Mouse (Mus musculus): Measurements from ENCODE around the gene Gm42372. TPM values are rescaled to one million over a fixed set of nuclear protein-coding genes. Genes with fewer than 3 reads are reported as not detected.

Gene Gm42372
- total RNA-seq, 2 experiments from 2014 or later, result 53.4 to 54.0 TPM

DNA sequence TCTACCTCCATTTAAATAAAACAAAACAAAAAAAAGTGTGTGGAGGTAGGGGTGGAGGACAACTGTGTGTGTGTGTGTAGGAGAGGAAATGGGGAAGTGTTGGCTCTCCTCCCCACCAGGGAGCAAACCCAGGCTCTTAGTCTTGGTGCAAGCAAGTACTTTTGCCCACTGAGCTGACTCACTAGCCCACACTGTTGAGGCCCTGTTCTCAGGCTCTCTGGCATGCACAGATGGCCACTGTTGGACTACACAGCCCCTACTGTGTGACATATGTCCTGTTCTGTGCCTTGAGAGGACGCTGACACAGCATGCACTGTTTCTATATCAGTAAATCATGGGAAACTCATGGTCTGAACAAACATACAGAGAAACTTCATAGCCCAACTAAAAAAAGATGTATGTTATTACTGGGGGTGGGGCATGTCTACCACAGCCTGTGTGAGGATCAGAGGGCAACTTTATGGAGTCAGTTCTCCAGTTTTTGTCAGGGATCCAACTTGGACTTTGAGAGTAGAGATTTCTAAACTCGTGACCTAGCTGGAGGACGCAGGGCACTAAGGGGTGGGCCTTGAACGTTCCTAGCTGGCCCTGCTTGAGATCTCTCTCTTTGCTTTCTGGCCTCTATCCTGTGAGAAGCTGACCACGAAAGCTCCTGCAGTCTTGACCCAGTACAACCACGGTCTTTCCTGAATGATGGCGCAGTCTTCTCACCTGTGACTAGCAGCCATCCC lies 20.5 kb downstream of the Gm42372 start:
- DNase-seq (ENCODE audit: low spot score in 2 of 2), result no peak

- no peak for DNase-seq (ENCODE audit: low spot score in 2 of 2)
These were observed 21.8 kb downstream of the Gm42372 start for GRCm38 (mm10) chr7:17004716-17005115.

DNA sequence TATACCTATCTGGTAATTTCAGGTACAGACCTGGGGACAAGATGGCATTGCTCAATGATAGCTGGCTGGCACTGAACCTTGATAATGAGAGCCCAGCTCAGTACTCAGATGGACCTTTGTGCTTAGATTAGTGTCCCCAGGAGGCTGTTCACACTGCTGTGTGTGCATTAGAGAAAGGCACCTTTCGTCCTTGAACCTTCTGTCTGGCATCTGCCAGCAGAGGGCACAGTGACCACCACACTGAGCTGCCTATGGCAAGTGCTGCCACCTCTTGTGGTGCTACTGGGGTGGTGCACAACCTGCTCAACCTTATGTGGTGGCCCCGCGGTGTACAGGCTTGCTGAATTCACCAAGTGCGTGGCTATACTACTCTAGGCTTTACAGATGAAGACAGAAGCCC lies 24.4 kb downstream of the Gm42372 start:
- no peak for DNase-seq (ENCODE audit: low spot score in 2 of 2)

- DNase-seq (ENCODE audit: low spot score in 2 of 2), result no peak
These were observed 26.6 kb downstream of the Gm42372 start for GRCm38 (mm10) chr7:17009326-17010009.

DNA sequence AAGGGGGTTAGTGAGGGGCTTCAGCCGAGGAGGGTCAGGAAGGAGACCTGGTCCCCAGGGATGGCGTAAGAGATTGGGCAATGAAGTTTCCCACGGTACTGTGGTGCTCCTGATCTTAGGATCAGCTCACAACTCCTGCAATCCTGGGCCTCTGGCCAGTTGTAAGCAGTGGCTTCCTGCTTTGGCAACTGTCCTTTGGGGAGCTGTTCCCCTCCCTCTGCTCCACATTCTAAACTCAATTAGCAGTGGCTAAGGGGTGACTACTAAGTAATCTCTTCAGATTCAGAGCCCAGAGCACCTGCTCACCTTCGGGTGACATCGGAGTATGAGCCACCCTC lies 27.1 kb downstream of the Gm42372 start:
- no peak for DNase-seq (ENCODE audit: low spot score in 2 of 2)

- DNase-seq (ENCODE audit: low spot score in 2 of 2), result no peak
These were observed 29.2 kb downstream of the Gm42372 start for GRCm38 (mm10) chr7:17011909-17012590.

DNA sequence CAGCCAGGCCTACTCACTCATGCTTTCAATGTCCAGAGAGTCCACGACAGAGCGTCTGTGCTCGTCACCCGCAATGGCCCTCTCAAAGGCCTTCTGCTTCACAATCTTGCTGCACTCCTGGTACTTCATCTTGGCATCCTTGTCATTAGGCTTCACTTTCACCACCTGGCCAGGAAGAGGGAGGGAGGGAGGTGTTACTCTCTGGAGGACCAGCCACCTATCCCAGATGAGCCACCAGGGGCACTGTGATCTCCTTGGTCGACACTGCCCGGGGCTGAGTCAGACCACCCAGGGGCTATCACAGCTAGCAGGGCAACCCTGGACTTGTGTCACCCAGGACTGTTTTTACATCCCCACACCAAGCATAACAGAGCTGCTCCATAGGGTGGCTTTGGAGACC lies 32.5 kb downstream of the Gm42372 start:
- no peak for DNase-seq (ENCODE audit: low spot score in 2 of 2)

- DNase-seq (ENCODE audit: low spot score in 2 of 2), result peak; percentile 92 to 96
These were observed 34.1 kb downstream of the Gm42372 start for GRCm38 (mm10) chr7:17017036-17017435.

- no peak for DNase-seq (ENCODE audit: low spot score in 2 of 2)
These were observed 35.0 kb downstream of the Gm42372 start for GRCm38 (mm10) chr7:17017921-17018320.

- no peak for DNase-seq (ENCODE audit: low spot score in 2 of 2)
These were observed 36.7 kb downstream of the Gm42372 start for GRCm38 (mm10) chr7:17019426-17020166.

- no peak for DNase-seq (ENCODE audit: low spot score in 2 of 2)
These were observed 39.3 kb downstream of the Gm42372 start for GRCm38 (mm10) chr7:17022176-17022575.

DNA sequence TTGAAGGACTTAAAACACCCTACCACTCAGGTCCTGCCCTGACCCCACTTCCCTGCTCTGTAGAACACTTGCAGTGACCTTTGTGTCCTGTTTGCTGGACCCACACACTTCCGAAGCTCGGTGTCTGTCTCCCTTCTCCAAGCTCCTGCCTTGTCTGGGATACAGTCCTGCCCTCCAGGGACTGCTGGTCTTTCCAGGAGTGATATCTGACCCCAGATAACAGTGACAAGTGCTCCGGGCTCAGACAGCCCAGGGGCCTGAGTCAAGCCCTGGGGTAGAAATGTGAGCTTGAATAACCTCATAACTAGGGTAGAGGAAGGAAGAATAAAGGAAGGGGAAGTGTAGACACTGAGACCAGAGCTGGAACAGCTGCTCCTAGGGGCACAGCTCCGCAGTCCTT lies 40.8 kb downstream of the Gm42372 start:
- no peak for DNase-seq (ENCODE audit: low spot score in 2 of 2)

- no peak for DNase-seq (ENCODE audit: low spot score in 2 of 2)
These were observed 41.3 kb downstream of the Gm42372 start for GRCm38 (mm10) chr7:17024141-17024540.

GRCm38 (mm10) chr7:17024814-17025504 lies 42.1 kb downstream of the Gm42372 start:
- no peak for DNase-seq (ENCODE audit: low spot score in 2 of 2)

- DNase-seq (ENCODE audit: low spot score in 2 of 2), result no peak
These were observed 42.6 kb downstream of the Gm42372 start for GRCm38 (mm10) chr7:17025505-17025894.

GRCm38 (mm10) chr7:17025896-17026622 lies 43.2 kb downstream of the Gm42372 start:
- no peak for DNase-seq (ENCODE audit: low spot score in 2 of 2)

GRCm38 (mm10) chr7:17026710-17027587 lies 44.1 kb downstream of the Gm42372 start:
- DNase-seq (ENCODE audit: low spot score in 2 of 2), result peak; percentile 64 to 75

- peak; percentile 83 to 90 for DNase-seq (ENCODE audit: low spot score in 2 of 2)
These were observed 44.9 kb downstream of the Gm42372 start, which contains the start of gene Ppp5c for GRCm38 (mm10) chr7:17027588-17028343. TSS of gene Ppp5c (minus strand) at chr7:17027924.

All from layer of hippocampus, adult 18-20 months (tissue).